Mouse (Mus musculus): ENCODE results near the gene Fam13a.
A peak's percentile ranks its signal among the peaks of the same experiment; 100 is the strongest.

Gene Fam13a

DNA sequence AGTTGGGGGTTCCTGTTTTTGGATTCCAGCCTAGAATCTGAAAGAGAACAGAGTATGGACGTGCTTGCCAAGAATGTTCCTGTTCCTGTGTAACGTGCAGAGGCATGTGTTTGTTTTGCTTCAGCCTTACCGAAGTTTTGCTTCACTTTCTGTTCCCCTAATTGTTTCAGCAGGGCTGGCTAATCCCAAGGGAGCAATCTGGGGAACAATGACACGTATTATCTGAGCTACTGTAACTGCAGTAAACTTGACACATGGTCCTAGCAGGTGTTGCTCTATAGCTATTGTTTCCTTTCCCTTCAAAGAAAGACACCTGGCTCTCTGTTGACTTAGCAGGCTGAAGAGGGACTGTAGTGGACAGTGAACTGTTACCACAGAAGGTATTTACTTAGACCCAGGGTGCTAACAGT lies 25.3 kb downstream of the Fam13a start:
- peak; percentile 29 to 41 for DNase-seq

DNA sequence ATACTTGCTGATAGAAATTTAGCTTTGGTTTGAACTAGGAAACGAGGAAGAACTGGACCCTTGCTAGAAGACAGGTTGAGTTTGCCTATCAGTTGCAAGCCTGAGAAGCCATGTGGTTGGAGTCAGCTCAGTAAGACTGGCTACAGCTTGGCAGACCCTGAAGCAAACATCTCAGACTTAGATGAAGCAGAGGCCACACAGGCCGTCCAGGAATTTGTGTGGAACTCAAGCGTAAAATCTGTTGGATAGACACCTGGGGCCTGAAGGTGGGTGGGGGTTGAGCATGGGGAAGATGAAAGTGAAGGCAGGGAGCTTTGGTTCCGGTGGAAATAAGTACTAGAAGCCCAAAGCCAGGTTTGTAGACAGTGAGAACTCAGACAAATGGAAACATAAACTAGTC lies 25.8 kb downstream of the Fam13a start:
- DNase-seq, result peak; percentile 37 to 58

DNA sequence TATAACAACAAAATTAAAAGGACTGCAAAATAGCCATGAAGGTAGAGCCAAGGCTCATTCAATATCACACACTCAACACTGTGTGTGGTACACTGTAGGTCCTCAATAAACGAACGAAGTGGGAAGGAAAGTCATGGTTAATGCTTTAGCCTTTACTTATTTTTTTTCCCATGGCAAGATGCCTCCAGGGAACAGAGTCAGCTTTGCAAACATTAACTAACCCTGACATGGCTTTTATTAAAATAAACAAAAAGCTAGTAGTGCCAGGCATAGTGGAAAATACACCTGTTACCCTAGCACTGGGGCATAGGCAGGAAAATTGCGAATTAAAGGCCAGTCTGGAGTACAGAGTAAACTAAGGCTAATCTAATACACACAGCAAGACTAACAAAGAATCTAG lies 35.2 kb downstream of the Fam13a start:
- DNase-seq, result peak; percentile 26 to 79

DNA sequence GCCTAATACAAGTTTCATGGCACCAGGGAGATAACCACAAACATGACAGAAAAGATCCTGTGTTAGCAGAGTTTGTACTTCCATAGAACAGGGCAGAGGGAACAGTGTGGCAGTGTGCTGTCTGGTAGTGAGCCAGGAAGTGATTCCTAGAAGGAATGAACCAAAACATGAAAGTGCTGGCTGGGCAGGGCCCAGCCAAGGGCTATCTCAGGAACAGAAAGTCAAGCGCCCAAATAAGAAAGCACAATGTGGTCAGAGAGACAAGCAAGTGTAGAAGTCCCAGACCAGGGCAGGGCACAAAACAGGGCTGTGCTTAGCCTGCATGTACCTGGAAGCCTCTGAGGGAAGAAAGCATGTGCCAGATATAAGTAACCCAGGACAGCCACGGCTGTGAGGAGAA lies 35.6 kb downstream of the Fam13a start:
- DNase-seq, result peak; percentile 45 to 47

DNA sequence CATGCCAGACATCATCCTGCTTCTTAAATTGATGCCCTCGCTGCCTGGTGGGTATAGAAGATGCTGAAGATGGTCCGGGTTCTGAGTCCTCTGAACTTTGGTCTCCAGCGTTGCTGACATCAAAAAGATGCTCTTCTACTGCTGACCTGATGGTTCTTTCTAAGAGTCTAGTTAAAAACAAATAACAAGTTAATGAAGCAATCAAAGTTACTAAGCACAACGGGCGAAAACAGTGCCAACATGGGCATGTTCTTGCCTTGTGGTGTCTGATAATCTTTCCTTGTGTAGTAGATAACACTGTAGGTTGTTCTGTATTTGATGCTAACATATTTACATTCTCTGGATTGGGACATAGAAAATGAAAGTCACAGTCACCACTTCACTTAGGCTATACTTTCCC lies 37.2 kb downstream of the Fam13a start:
- DNase-seq, result peak; percentile 33 to 62

DNA sequence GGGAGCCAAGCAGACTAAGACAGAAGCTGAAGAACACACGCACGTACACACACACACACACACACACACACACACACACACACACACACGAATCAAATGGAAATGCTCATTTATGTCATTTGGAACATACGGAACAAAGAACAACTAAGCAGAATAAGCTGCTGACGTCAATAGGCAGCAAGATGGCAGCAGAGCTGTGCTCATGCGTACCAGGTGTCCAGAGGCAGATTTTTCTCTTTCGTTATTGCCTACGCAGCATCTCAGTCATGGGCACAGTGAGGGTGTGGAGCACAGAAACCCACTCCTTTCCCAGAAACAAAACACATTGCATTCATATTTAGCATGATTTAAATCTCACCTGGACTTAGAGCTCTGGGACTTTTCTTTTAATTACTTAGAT lies 39.2 kb downstream of the Fam13a start:
- DNase-seq, result no peak

DNA sequence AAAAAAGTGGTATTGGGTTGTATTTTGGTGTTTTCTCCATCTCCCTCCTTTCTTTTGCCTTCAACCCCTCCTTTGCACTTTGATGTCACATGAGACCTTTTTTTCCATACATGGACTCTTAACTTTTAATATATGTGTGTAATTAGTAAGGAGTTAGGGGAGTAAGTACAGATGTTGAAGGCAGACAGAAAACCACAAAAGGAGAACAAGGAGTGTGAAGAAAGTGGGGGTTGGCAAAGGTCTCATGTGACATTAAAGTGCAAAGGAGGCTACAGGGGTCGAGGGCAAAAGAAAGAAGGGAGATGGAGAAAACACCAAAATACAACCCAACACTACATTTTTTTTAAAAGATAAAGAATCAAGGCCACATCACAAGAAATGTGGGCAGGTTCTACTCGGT lies 49.1 kb downstream of the Fam13a start:
- no peak for DNase-seq

DNA sequence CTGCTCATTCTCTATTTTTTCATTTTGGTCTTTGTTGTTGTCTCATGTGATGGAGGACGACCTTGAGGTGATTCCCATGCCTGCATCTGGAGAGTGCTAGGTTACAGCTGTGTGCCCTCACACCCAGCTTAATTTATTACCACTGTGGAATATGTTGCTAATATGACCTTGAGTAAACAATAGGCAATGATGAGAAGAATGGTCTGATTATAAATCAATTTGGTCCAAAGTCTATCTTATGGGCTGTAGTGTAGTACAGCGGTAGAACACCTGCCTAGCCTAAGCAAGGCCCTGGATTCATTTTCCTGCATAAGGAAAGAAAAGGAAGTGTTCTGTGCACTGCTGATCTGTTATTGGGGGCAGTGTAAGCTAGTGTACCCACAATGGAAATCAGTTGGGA lies 49.9 kb downstream of the Fam13a start:
- no peak for DNase-seq

DNA sequence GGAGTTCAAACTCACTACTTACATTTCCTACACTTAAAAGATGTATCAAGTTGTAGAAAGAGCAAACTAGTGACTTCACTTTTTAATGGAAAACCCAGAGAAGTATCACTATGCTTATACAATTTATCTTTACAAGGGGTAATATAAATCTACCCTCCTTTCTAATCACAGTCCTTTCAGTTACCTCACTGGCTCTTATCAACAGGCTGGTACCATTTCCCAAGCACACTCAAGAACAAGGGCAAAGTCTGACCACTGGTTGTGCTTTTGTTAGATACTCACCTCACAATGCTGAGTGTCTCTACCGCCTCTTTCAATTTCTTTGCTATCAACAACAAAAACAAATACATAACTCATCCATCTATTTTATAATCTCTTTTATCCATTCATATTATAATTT lies 51.5 kb downstream of the Fam13a start:
- DNase-seq, result no peak

DNA sequence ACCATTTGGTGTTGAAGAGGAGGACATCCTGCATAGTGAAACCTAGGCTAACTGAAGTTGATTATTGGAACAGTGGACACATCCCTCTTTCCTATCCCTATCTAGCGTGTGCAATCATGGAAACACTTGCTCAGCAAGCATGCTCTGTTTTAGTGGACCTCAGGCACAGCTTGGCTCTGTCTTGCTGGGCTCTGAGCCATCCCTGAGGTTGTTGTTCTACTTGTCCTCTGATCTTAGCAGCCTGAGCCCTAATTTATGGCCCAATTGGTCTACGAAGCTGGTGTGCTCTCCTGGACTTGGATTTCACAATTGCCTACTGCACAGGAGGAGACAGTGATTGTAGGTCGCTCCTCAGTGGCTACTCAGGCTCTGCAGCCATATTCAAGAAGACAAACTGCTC lies 56.1 kb downstream of the Fam13a start:
- peak; percentile 78 to 90 for DNase-seq

DNA sequence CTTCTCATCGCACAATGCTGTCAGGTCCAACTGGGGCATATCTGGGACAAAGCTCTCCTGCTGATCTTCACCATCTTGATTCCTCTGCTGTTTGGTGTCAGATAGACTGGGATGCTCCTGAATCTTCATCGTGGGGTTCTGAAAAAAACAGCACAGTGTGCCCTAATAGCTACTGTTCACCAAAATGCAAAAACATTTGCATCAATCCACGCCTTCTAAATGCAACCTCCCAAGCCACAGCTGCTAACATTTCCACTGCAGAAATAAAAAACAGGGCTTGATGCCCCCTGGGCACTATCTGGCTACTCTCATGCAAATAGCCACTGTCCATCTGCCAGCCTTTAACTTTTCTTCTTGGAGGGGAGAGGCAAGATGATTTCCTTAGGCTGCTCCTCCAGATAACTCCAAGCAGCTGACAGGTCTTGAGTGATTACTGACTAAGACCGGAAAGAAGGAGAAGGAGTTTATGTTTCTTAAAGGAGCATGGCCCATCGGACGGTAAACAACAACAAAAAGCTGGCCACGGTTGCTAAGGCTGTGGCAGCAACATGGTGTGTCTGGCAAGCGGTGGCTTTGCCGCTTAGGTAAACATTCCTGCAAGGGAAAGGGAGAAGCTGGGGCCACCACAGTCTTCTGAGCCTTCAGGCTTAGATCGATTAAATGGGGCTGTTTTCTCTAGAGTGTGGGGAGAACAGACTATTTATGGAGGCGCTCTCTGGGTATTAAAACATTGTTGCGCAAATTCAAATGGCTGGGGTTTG lies 59.1 kb downstream of the Fam13a start:
- no peak for DNase-seq

DNA sequence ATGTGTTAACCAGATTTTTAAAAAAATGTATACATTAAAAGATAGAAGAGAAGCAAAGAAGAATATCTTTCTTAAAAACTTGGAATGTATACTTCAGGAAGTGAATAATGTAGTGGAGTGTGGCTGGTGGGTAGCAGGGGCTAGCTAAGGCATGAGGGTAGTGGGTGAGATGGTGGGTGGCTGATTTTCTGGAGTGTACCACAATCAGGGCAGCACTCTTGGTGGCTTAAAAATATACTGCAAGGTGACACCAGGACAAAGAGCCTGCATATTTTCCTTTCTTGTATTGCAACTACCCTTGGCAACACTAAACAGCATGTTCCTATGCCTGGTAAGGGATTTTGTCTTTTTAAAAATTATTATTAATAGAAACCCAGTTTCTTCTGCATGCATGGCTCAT lies 59.8 kb downstream of the Fam13a start:
- no peak for DNase-seq

DNA sequence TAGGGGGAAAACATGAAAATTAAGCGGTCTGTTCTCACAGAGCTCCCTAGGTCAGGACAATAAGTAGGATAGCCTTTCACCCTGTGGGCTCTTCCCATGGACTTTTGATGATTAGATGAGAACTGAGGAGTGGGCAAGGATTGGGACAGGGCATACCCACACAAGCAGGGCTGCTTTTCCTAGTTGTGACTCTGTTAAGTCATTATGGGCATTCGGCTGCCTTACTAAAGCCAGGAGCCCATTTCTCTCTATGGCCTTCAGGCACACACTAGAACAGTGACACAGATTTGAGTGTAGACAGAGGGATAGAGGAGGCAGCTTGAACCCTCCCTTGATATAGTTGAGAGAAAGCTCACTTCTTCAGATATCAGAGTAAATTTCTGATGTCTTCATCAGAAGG lies 60.3 kb downstream of the Fam13a start:
- no peak for DNase-seq

DNA sequence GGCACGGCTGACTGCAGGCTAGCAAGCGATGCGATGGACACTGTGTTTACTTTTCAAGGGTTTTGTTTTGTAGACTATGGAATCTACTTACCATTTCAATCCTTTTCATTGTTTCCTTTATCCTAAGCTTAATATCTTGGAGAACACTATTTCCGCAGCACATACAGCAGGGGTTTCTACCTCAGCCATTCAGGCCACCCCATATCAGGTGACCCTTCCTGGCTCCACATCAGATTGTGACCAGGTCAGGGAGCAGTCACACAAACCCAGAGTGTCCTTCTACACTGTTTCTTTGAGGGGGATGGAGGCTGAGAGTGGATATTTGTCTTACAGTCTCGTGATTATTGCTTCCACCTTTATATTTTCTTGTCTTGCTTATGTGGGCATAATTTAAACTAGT lies 61.7 kb downstream of the Fam13a start:
- no peak for DNase-seq

DNA sequence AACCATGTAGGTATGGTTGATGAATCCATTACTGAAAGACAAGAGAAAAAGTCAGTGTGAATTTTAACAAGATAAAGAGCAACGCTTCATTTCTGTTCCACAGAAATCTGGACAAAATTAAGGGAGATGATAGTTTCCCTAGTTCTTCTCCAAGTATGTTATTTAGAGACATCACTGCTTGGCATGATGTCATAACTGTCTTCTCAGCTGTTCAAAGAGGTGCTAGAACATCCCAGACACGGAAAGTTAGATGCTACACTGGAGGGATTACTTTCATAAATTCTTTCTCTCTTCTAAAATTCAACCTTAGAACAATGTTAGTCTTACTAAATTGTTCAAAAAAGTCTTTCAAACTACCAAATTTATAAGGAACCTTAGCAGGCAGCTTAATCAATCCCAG lies 63.8 kb downstream of the Fam13a start:
- no peak for DNase-seq

DNA sequence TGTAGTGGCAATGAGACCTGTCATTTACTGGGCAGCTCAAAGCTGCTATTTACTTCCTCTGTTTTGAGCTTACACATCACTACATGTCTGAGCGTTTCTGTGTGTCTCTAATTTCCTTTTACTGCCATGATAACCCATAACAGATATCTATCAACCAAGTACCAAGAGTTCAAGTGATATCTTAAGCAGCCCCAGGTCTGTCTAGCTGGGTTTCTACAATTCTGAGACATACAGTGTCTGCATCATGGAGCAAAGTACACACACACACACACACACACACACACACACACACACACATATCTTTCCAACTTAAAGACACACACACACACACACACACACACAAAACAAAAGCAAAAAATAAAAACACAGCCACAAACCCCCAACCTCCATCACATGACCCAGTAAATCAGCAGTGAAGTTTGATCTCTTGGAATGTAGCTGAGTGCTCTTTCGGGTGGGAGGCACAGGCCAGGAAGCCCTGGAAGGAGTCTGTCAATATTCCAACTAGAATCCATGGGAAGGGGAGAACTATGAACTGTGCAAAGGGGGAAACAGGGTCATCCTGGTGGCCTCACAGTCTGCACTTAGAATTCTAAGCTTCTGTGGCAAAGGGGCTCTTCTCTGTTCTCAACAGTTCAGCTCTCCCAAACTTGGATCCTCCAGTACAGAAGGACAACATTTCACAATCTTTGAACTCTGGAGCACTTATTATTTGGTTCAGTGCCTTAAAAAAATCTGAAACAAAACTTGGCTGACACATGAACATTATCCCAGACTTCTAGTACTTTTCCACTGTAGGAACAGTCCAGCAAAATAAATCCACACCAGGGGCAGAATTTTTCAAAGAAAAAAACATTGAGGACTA lies 73.0 kb downstream of the Fam13a start:
- peak; percentile 61 to 81 for DNase-seq

DNA sequence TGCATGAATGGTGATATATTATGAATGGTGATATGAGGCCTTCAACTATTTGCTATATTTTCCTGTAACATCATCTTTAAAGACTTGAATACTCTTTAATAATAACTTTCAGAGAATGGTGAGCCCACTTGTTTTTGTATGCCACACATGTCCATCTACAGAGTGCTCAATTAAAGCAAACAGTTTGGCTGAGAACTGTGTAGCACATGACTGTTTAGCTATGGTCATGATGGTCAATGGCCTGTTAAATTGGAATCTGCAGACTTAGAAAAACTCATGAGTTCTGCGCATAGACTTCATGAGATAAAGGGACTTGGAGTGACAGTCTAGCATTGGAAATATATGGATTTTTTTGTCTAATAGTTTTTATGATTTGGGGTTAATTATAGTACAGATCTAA lies 73.9 kb downstream of the Fam13a start:
- peak; percentile 26 to 56 for DNase-seq

DNA sequence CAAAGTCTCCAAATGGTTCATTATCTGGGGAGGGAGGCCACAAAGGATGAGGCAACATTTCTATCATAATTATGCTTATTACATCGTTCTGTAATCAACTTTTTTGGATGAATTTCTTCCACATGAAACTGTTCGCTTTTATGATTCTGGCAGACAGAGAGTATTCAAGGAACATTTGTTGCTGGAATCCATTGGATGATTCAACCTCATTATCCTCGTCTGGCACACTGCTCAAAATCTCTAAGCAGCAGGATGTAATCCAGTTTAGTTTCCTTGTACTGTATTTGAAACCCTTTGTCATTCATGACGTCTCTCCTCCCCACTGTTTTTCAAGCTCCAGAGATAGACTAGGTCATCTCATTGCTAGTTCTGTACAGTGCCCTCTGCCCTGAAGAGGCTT lies 77.5 kb downstream of the Fam13a start:
- DNase-seq, result no peak

DNA sequence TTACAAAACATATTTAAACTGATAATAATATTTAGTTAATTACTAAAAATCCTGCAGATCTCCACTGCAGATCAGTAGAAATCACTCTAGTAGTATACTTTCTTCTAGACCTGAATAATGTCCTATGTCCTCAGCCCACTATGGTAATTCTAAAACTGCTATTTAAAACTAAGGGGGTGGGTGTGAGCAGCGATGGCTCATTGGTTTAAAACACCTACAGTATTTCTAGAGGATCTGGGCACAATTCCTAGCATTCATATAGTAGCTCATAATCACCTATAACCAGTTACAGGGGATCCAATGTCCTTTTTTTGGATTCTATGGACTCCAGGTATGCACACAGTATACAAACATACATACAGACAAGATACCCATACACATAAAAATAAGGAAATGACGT lies 78.1 kb downstream of the Fam13a start:
- no peak for DNase-seq

DNA sequence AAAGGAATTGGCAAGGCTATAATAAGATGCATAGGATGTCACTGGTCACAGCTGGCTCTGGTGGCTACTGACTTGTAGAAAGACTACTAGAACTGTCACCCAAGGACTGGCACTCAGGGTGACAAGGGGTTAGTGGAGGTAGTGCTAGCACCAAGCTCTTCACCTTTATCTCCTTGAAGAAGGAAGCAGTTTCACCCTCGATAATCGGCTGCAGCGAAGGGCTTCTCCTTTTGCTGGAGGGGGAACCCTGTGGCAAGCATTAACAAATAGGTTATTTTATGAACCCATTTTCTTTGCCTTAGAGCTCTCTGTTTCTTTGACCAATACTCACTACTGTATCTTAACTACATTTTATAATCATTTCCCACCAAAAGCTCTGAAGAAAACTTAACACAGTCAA lies 80.4 kb downstream of the Fam13a start:
- DNase-seq, result no peak

DNA sequence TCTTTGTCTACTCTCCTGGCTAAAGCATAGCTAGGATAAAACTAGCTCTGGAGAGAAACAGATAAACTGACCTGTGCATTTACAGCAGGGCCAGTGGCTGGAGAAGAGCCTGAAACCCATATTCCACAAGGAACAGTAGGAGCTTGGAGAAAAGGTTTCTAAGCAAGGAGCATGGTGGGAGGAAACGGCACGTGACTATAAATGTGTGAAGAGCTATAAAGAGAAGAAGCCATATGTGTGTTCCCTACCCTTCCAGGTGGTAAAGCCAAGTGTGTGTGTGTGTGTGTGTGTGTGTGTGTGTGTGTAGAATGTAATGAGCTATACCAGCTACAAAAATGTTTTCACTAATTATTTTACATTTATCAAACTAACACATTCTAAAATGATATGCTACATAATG lies 82.1 kb downstream of the Fam13a start:
- no peak for DNase-seq

DNA sequence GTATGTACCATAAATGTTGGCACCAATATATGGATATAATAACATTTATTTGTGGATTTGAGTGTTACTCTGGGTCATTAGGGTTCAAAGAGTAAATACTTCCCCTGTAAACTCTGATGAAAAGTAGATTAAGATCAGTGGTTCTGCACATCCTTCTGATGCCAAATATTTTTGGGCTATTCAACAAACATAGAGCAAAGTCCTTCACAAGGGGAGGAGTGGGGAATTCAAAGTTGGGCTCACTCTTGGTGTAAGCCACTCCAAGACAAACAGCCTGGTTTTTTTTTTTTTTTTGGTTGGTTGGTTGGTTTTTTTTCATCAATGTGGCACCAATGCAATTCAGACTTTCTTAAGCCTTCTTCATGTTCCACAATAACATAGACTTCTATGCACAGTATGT lies 86.6 kb downstream of the Fam13a start:
- DNase-seq, result no peak

DNA sequence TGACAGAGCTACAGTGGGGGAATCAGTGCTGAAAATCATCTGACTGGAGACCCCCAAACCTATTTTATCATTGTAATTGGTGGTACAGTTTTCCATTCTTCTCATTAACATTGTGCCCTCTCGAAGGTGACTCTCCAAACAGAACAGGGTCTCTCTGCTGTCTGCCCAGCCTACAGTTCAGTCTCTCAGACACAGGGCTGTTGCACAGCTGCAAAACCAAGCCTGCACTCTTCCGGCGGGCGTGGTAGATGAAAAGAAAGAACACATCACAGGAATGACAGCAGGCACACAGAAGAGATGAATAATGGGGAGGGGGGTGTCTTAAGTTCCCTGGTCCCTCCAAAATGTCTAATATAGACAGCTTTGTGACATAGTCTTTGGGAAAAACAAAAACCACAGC lies 90.2 kb downstream of the Fam13a start:
- DNase-seq, result no peak

DNA sequence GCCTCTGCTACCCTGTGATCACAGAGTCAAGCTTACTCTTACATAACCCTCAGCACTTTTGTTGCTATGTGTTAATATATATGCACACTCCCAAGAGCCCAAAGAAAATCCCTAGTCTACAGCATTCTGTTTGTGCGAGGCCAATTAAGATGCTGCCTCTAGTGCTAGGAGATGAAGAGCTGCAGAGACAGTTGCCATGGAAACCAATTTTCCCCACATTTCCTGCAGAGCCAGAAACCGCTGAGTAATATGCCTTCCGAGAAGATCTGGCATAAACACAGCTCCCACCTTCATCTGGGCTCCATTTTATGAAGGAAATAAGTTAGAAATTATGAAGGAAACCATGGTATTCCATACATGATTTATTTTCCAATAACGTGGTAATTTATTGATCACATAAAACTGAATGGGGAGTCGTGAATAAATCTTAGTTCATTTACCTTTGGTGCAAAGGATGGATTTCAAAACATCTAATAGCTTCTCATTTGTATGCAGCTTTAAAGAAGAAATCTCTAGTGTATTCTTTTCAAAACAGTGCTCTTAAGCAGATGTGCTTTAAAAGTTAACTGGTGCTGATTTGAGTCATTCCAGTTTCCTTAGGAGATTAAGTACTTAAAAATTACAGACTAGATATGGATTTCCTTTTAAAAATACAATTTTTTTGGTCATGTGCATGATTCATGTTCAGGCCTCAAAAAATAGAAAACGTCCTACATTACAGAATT lies 91.0 kb downstream of the Fam13a start:
- no peak for DNase-seq
